In the genomic region with DNA sequence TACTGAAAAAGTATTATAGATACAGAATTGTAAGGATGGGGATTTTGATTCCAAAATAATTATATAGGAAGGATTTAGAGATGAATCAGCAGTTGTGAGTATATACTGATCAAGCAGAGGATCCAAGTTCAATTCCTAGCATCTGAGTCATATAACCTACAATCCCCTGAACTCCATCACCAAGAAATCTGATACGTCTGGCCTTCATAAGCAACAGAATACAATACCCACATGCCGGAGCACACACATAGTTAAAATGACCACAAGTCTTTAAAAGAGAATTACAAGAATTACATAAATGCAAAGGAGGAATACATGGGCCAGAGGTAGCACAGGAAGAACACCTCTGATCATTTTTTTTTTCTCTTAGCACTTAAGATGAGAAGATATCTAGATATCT, we compare ENCODE assay signal across 34 mouse cellular contexts.
"Had no signal": no experiment of that assay in that cellular context is flagged by ENCODE, and none has a peak within 500 bp of the region (broad histone marks: within the 10 kb centered on the region; RNA-seq: fewer than 3 reads in every experiment).

No protein-coding gene starts in this region.

- H3K9ac ChIP-seq: heart, embryonic 12.5 days; heart, embryonic 13.5 days; heart, embryonic 15.5 days; hindbrain, embryonic 12.5 days; hindbrain, embryonic 13.5 days; hindbrain, embryonic 14.5 days; hindbrain, embryonic 15.5 days; intestine, embryonic 15.5 days had no signal

- H3K4me3 ChIP-seq: heart, embryonic 10.5 days; heart, embryonic 12.5 days; heart, embryonic 13.5 days; heart, embryonic 15.5 days; hindbrain, embryonic 10.5 days; hindbrain, embryonic 12.5 days; hindbrain, embryonic 13.5 days; hindbrain, embryonic 15.5 days; intestine, embryonic 15.5 days; layer of hippocampus, adult 2 months had no signal

- DNase-seq: heart, postnatal 10 days; heart, postnatal 14 days; heart, postnatal 36 days; heart, postnatal 4 days; kidney, adult 11 months; kidney, adult 18-20 months; kidney, adult 2 months; kidney, adult 8-10 months; kidney, adult 9 months; kidney, postnatal 10 days; kidney, postnatal 14 days; kidney, postnatal 25 days; kidney, postnatal 36 days; kidney, postnatal 4 days; layer of hippocampus, adult 9-11 months; layer of hippocampus, postnatal 36 days had no signal

- H3K4me2 ChIP-seq: heart, embryonic 11.5 days; heart, embryonic 12.5 days; heart, embryonic 13.5 days; heart, embryonic 15.5 days; hindbrain, embryonic 12.5 days; hindbrain, embryonic 13.5 days; hindbrain, embryonic 14.5 days; hindbrain, embryonic 15.5 days; intestine, embryonic 15.5 days had no signal

- H3K27ac ChIP-seq: heart, embryonic 10.5 days; heart, embryonic 13.5 days; heart, embryonic 15.5 days; hindbrain, embryonic 10.5 days; hindbrain, embryonic 12.5 days; hindbrain, embryonic 13.5 days; hindbrain, embryonic 14.5 days; hindbrain, embryonic 15.5 days; hindbrain, postnatal 0 days; intestine, embryonic 15.5 days; kidney, postnatal 0 days; layer of hippocampus, adult 2 months had no signal

- H3K4me1 ChIP-seq: heart, embryonic 10.5 days; heart, embryonic 12.5 days; heart, embryonic 13.5 days; heart, embryonic 15.5 days; hindbrain, embryonic 12.5 days; hindbrain, embryonic 13.5 days; hindbrain, embryonic 15.5 days; intestine, embryonic 15.5 days had no signal

- H3K36me3 ChIP-seq: heart, embryonic 10.5 days; heart, embryonic 12.5 days; heart, embryonic 13.5 days; heart, embryonic 15.5 days; hindbrain, embryonic 10.5 days; hindbrain, embryonic 12.5 days; hindbrain, embryonic 13.5 days; hindbrain, embryonic 15.5 days; intestine, embryonic 15.5 days had no signal

- ATAC-seq: hindbrain, embryonic 16.5 days; hindbrain, postnatal 0 days; inflammation-experienced regulatory T-cells, adult 6 months; intestine, embryonic 15.5 days; intestine, embryonic 16.5 days; intestine, postnatal 0 days had no signal

- H3K9me3 ChIP-seq: heart, embryonic 10.5 days; heart, embryonic 12.5 days; heart, embryonic 13.5 days; heart, embryonic 15.5 days; hindbrain, embryonic 10.5 days; hindbrain, embryonic 12.5 days; hindbrain, embryonic 13.5 days; hindbrain, embryonic 15.5 days; intestine, embryonic 15.5 days had no signal

- H3K27me3 ChIP-seq: heart, embryonic 12.5 days; heart, embryonic 13.5 days; heart, embryonic 15.5 days; hindbrain, embryonic 12.5 days; hindbrain, embryonic 13.5 days; hindbrain, embryonic 15.5 days; intestine, embryonic 15.5 days had no signal
